ENCODE assay signal across 17 mouse cellular contexts in genomic region chr4:135167816-135168527, GRCm38 (mm10). TPM values are rescaled to one million over a fixed set of nuclear protein-coding genes. Genes with fewer than 3 reads are reported as not detected.
DNase-seq lines count a peak whose midpoint lies in the region; ATAC-seq and TF ChIP-seq lines count a peak whose summit lies in the region.
"Had no signal": no experiment of that assay in that cellular context is flagged by ENCODE, and none has a peak within 500 bp of the region (broad histone marks: within the 10 kb centered on the region; RNA-seq: fewer than 3 reads in every experiment).

No protein-coding gene starts in this region.

- peaks cover 26% of the 10 kb centered on the region for H3K4me1 ChIP-seq in intestine, embryonic 15.5 days (replicated peaks)
- H3K4me1 ChIP-seq in intestine, postnatal 0 days (replicated peaks; ENCODE audit: control insufficient read depth, insufficient read depth, low read length): no peaks in the 10 kb centered on the region
- peaks cover 16% of the 10 kb centered on the region for H3K4me1 ChIP-seq in intestine, embryonic 16.5 days (ENCODE audit: control insufficient read depth, insufficient read depth, low read length)
- peaks cover 7 to 26% of the 10 kb centered on the region in 2 experiments for H3K4me1 ChIP-seq in liver, embryonic 14.5 days (replicated peaks; ENCODE audit: control insufficient read depth in 2 of 2, insufficient read depth in 2 of 2, low read length in 1 of 2)

- DNase-seq in MEL-GATA-1-ER (ENCODE audit: extremely low read depth, low read depth): peak; percentile 74
- DNase-seq in liver, embryonic 14.5 days (ENCODE audit: low read depth in 3 of 3, low spot score in 3 of 3): peak in 2 of 3 experiments; percentile 23 to 29
- DNase-seq in urinary bladder, postnatal 10 days (ENCODE audit: low spot score): no peak
- no peak for DNase-seq in left cerebral cortex, postnatal 25 days (ENCODE audit: low spot score in 2 of 2)
- DNase-seq: cerebellum, postnatal 14 days; heart, adult 18-20 months; heart, postnatal 10 days; kidney, adult 9 months; thymus, adult 18-20 months had no signal

- no peaks in the 10 kb centered on the region for H3K9me3 ChIP-seq in intestine, embryonic 15.5 days
- H3K9me3 ChIP-seq in intestine, postnatal 0 days (ENCODE audit: control insufficient read depth): no peaks in the 10 kb centered on the region
- H3K9me3 ChIP-seq in intestine, embryonic 16.5 days (ENCODE audit: control insufficient read depth, low read length): no peaks in the 10 kb centered on the region
- no peaks in the 10 kb centered on the region for H3K9me3 ChIP-seq in liver, embryonic 14.5 days (ENCODE audit: control insufficient read depth, low read length)
- H3K9me3 ChIP-seq: lung, embryonic 15.5 days; megakaryocyte, embryonic 14.5 days had no signal

- H3K4me3 ChIP-seq in intestine, embryonic 15.5 days (replicated peaks): no peak overlapping the region
- no peak overlapping the region for H3K4me3 ChIP-seq in intestine, postnatal 0 days (ENCODE audit: low read depth, low read length)
- H3K4me3 ChIP-seq in intestine, embryonic 16.5 days (ENCODE audit: low read length): no peak overlapping the region
- no peak overlapping the region for H3K4me3 ChIP-seq in liver, embryonic 14.5 days (ENCODE audit: insufficient read depth in 1 of 2, low read depth in 2 of 2, low read length in 2 of 2)
- H3K4me3 ChIP-seq: layer of hippocampus, adult 2 months; lung, embryonic 15.5 days; megakaryocyte, embryonic 14.5 days had no signal

- TF ChIP-seq CTCF in intestine, postnatal 0 days (IDR thresholded peaks at IDR 0.05; ENCODE audit: low read depth): no peak
- TF ChIP-seq CTCF in liver, embryonic 14.5 days (IDR thresholded peaks at IDR 0.05; ENCODE audit: low read depth): no peak

- no peak overlapping the region for H3K4me2 ChIP-seq in intestine, embryonic 15.5 days (replicated peaks)
- H3K4me2 ChIP-seq in intestine, postnatal 0 days (replicated peaks; ENCODE audit: low read depth): no peak overlapping the region
- H3K4me2 ChIP-seq in intestine, embryonic 16.5 days (ENCODE audit: low read depth, low read length): no peak overlapping the region
- H3K4me2 ChIP-seq in liver, embryonic 14.5 days (ENCODE audit: low read depth): peak overlapping the region; percentile 28; the same call in 1 of the 2 replicates
- H3K4me2 ChIP-seq: lung, embryonic 15.5 days had no signal

- WGBS in intestine, embryonic 15.5 days: 53% methylated on average over 7 of the region's 7 CpGs
- 51% methylated on average over 7 of the region's 7 CpGs for WGBS in intestine, postnatal 0 days
- WGBS in intestine, embryonic 16.5 days: 49% methylated on average over 7 of the region's 7 CpGs
- 22% methylated on average over 7 of the region's 7 CpGs for WGBS in liver, embryonic 14.5 days (ENCODE audit: insufficient replicate concordance)

- no peak for TF ChIP-seq EP300 in liver, embryonic 14.5 days (IDR thresholded peaks at IDR 0.05; ENCODE audit: low read depth)

- ATAC-seq in intestine, embryonic 15.5 days: peak; percentile 15; the same call in 1 of the 2 replicates
- no peak for ATAC-seq in intestine, postnatal 0 days
- peak; percentile 47 for ATAC-seq in intestine, embryonic 16.5 days
- ATAC-seq in liver, embryonic 14.5 days (ENCODE audit: insufficient read depth): peak; percentile 61
- no peak for ATAC-seq in monocyte, adult 5-6 weeks (replicated peaks; ENCODE audit: insufficient number of reproducible peaks, low FRiP score, low TSS enrichment, poor library complexity, severe bottlenecking)
- ATAC-seq: hindbrain, embryonic 16.5 days had no signal

- intact Hi-C loops in left cerebral cortex, postnatal 25 days (cut with DNase I): no loop called here

- no peak overlapping the region for H3K9ac ChIP-seq in intestine, embryonic 15.5 days
- no peak overlapping the region for H3K9ac ChIP-seq in intestine, postnatal 0 days (ENCODE audit: low read depth, low read length)
- H3K9ac ChIP-seq in intestine, embryonic 16.5 days (ENCODE audit: low read depth, low read length): no peak overlapping the region
- no peak overlapping the region for H3K9ac ChIP-seq in liver, embryonic 14.5 days (replicated peaks)
- H3K9ac ChIP-seq: lung, embryonic 15.5 days had no signal

- no peak overlapping the region for H3K27ac ChIP-seq in intestine, embryonic 15.5 days
- no peak overlapping the region for H3K27ac ChIP-seq in intestine, postnatal 0 days (ENCODE audit: low read depth, low read length)
- no peak overlapping the region for H3K27ac ChIP-seq in intestine, embryonic 16.5 days (ENCODE audit: low read length)
- no peak overlapping the region for H3K27ac ChIP-seq in liver, embryonic 14.5 days
- H3K27ac ChIP-seq: layer of hippocampus, adult 2 months; lung, embryonic 15.5 days had no signal

- no peaks in the 10 kb centered on the region for H3K36me3 ChIP-seq in intestine, embryonic 15.5 days
- H3K36me3 ChIP-seq in intestine, postnatal 0 days (ENCODE audit: control insufficient read depth, insufficient read depth): no peaks in the 10 kb centered on the region
- no peaks in the 10 kb centered on the region for H3K36me3 ChIP-seq in intestine, embryonic 16.5 days (ENCODE audit: control insufficient read depth, insufficient read depth, low read length)
- H3K36me3 ChIP-seq in liver, embryonic 14.5 days (replicated peaks; ENCODE audit: control insufficient read depth, insufficient read depth, low read depth): no peaks in the 10 kb centered on the region
- H3K36me3 ChIP-seq: lung, embryonic 15.5 days had no signal

- H3K27me3 ChIP-seq in intestine, embryonic 15.5 days (replicated peaks): peaks cover 35% of the 10 kb centered on the region; the same call in 1 of the 2 replicates
- peaks cover 22% of the 10 kb centered on the region; the same call in 1 of the 2 replicates for H3K27me3 ChIP-seq in intestine, postnatal 0 days (replicated peaks; ENCODE audit: control insufficient read depth, insufficient read depth, low read length)
- H3K27me3 ChIP-seq in intestine, embryonic 16.5 days (replicated peaks; ENCODE audit: control insufficient read depth, insufficient read depth, low read length): peaks cover 16% of the 10 kb centered on the region; the same call in 1 of the 2 replicates
- no peaks in the 10 kb centered on the region; the same call in none of the 2 replicates for H3K27me3 ChIP-seq in liver, embryonic 14.5 days (ENCODE audit: control insufficient read depth, insufficient read depth, low read length)
- H3K27me3 ChIP-seq: megakaryocyte, embryonic 14.5 days had no signal

RNA-seq across cellular contexts. Expression of gene Runx3, which starts 47.5 kb away (rescaled TPM):
- polyA plus RNA-seq in intestine, embryonic 15.5 days (2015; fragmentation: Nextera tagmentation; extraction: Ambion mirVana): 0.24 and 0.26 TPM in 2 replicates
- 0.17 and 0.21 TPM in 2 replicates for polyA plus RNA-seq in intestine, postnatal 0 days (2015; fragmentation: Nextera tagmentation; extraction: Ambion mirVana)
- 0.31 and 0.33 TPM in 2 replicates for polyA plus RNA-seq in intestine, embryonic 16.5 days (2015; fragmentation: Nextera tagmentation; extraction: Ambion mirVana)
- 1.2 and 1.3 TPM in 2 replicates for polyA plus RNA-seq in liver, embryonic 14.5 days (2012; rRNA removed)
- 0.99 and 1.00 TPM in 2 replicates for polyA plus RNA-seq in liver, embryonic 14.5 days (2014; fragmentation: Nextera tagmentation; extraction: Ambion mirVana)
- 9.8 to 41.3 TPM (median 12.1 TPM) in 3 replicates for total RNA-seq in monocyte, adult 5-6 weeks (2017)
- total RNA-seq in left cerebral cortex, postnatal 25 days (2021): not detected
- total RNA-seq: layer of hippocampus, adult 2 months had no signal
- polyA plus RNA-seq: hindbrain, embryonic 16.5 days had no signal

Comparison
In these comparisons a context has a peak if more than half of its experiments do, and no peak if none do; other contexts are left out.
1. ATAC-seq: peak in intestine, embryonic 15.5 days (single experiment), intestine, embryonic 16.5 days (single experiment) and liver, embryonic 14.5 days (single experiment); none in intestine, postnatal 0 days (single experiment) and monocyte, adult 5-6 weeks (single experiment).
2. DNase-seq: peak in MEL-GATA-1-ER (single experiment) and liver, embryonic 14.5 days (2 of 3); none in urinary bladder, postnatal 10 days (single experiment) and left cerebral cortex, postnatal 25 days (0 of 2).